Mouse (Mus musculus) lung, postnatal 36 days (tissue): Measurements from ENCODE around the gene Snorc.

ENCODE experiments used
- DNase-seq: peaks from one replicate; pipeline ENCODE4 v3.0.0; 2022; ENCODE audit warnings: mixed read lengths

Snorc gene

DNA sequence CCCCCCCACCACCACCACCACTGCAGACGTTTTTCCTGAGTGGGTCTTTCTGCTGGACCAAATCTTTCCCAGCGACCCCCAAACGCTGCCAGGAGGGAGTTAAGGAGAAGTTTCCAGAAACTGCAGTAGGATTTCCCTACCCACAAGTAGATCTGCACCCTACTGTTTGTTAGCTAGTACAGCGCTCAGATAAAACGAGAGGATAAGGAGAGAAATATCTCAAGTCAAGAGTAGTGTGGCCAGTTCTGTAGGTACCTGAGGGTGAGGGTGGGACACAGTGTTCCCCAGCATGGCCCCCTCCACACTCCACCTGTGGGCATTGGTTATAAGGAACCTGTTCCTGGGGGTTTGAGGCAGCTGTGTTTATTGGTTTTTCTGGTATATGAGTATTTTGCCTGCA lies 40.8 kb downstream of the Snorc start:
- no peak for DNase-seq

DNA sequence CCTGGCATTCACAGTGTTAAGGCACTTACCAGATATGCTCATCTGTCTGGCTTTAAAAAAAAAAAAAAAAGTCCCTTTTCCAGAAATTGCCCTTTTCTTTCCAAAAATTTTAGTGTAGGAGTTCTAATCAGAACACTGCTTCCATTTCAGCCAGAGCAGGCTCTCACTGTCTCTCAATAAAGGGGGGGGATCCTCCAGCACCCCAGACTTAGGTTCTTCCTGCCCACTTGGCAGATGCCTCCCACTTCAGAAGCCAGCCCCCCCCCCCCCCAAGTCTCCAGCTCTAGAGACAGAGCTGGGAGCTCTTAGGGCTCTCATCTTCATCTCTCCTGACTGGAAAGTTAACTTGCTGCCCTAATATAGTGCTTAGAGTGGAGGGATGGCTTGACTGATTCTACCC lies 50.4 kb downstream of the Snorc start:
- DNase-seq, result no peak

DNA sequence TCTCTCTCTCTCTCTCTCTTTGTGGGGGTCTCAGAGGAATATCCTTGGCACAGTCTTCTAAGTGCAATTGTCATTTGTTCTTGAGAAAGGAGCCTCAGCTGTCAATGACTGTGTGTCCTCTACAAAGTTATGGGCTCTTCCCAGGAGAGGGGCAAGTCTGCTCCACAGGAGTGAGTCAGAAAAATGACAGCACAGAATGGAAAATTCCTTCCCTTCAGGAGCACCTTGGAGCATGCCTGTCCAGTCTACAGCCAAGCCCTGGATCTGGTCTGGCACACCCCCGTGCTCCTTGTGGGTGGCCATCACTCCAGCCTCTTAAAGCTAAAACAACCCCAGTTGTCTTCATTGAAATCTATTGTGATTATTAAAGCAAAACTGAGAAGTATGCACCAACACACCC lies 51.5 kb downstream of the Snorc start:
- peak; percentile 24 for DNase-seq

DNA sequence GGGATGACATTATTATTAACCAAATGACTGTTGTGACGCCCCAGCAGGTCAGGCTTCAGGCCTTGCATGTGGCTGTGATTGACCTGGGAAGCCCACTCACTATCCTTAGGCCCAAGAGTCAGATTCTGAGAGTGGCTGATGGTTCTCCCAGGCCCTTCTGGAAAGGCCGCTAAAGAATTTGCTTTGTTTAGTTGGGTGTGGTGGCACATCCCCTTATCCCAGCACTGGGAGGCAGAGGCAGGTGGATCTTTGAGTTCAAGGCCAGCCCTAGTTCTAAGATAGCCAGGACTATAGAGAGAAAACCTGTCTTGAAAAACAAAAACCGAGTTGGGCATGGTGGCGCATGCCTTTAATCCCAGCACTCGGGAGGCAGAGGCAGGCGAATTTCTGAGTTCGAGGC lies 55.0 kb downstream of the Snorc start:
- no peak for DNase-seq
